Mouse (Mus musculus): ENCODE measurements around the gene Rnf146. TPM values are rescaled to one million over a fixed set of nuclear protein-coding genes. Genes with fewer than 3 reads are reported as not detected.
"Not testable (repeated sequence)": the region's sequence is repeated elsewhere in the genome, so short reads cannot be mapped to it uniquely, and the experiment has no call there.

The Rnf146 gene
- polyA plus RNA-seq (2014; fragmentation: Nextera tagmentation; extraction: Ambion mirVana) = 66.5 and 75.4 TPM in 2 replicates

DNA sequence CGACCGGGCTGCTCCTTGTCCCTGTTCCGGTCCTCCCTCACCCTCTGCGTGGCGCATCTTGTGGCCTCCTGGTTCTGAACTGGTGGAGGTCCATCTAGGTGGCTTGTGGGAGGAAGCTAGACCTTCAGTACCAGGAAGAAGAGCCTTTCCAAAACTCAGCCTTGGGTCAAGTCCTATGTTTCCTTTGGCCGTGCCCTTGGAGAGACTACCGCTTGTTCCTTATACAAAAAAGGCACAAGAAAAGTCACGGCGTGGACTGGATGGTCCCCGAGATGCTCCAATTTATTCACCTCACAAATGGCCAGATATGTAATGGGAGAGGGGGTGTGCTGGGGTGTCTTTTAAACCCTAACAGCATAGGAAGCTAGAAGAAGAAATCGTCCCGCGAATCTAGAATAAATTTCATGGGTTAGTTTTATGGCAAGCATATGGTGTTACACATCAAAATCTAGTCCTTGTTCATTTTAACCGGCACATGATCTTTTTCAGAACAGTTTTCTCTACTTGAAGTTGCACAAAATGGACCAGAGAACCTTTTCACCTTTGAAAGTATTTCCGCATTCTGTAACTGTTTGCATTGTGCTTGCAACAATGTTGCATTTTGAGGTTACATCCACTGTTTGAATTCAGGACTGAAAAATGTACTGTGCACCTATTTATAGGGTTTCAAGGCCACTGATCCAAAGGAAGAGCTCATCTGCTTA lies at the start of gene Rnf146:
Gene Rnf146, minus strand, starts transcription at position 246 of the 704 bp plus-strand sequence.
- peak within 1 kb of the TSS; percentile 97 for H3K27ac ChIP-seq (ENCODE audit: low read depth, low read length)
- peak within 1 kb of the TSS; percentile 69 for H3K4me2 ChIP-seq (ENCODE audit: low read depth)
- H3K4me3 ChIP-seq (ENCODE audit: low read depth, low read length) = peak within 1 kb of the TSS; percentile 83
- peaks cover 3% of the 10 kb centered on the region; the same call in 1 of the 2 replicates for H3K4me1 ChIP-seq (ENCODE audit: control insufficient read depth, insufficient read depth, low read length)
- H3K27me3 ChIP-seq (ENCODE audit: control insufficient read depth, insufficient read depth, low read length) = no peaks in the 10 kb centered on the region
- no peaks in the 10 kb centered on the region for H3K9me3 ChIP-seq (ENCODE audit: control insufficient read depth, low read length)
- H3K36me3 ChIP-seq (ENCODE audit: control insufficient read depth, insufficient read depth, low read length) = no peaks in the 10 kb centered on the region
- peak within 1 kb of the TSS; percentile 94 for H3K9ac ChIP-seq (ENCODE audit: low read length)
- WGBS = 9% methylated on average over 15 of the region's 15 CpGs
- ATAC-seq (ENCODE audit: insufficient read depth, low FRiP score, low TSS enrichment) (no peak; the same call in 1 of the 2 replicates), DNase-seq (ENCODE audit: low spot score) (no peak)

DNA sequence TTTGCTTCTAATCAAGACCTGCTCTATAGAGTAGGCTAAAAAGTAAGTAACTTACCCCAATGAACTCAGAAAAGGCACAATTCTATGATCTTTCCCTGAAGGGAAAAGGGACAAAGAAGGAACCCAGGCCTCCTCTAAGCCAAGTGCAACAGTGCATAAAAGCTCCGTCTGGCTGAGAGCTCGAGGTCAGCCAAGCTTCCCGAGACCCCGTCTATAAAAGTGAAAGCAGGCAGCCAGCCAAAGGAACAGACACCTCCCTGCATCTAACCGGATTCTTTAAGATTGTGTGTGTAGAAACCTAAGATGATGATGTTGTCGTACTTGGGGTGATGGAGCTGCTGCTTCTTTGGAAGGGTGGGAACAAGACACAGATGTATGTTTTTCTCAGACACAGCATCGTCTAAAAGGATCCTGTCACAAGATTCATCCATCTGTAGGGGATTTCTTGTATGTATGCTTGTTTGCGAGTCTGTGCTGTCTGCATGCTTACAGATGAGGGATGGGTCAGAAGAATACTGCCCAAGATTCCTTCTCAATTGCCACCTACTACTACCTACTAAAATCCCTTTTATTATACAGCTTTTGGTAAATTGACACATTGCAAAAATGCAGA lies 40.5 kb upstream of the Rnf146 start:
- H3K27ac ChIP-seq (ENCODE audit: low read depth, low read length) = no peak overlapping the region
- WGBS = 79% methylated on average over 8 of the region's 8 CpGs
- ATAC-seq (ENCODE audit: insufficient read depth, low FRiP score, low TSS enrichment) = no peak
- no peaks in the 10 kb centered on the region for H3K4me1 ChIP-seq (ENCODE audit: control insufficient read depth, insufficient read depth, low read length)
- no peak for DNase-seq (ENCODE audit: low spot score)
- no peak overlapping the region for H3K4me2 ChIP-seq (ENCODE audit: low read depth)
- H3K27me3 ChIP-seq (ENCODE audit: control insufficient read depth, insufficient read depth, low read length) = no peaks in the 10 kb centered on the region
- H3K9ac ChIP-seq (ENCODE audit: low read length) = no peak overlapping the region
- H3K36me3 ChIP-seq (ENCODE audit: control insufficient read depth, insufficient read depth, low read length) = no peaks in the 10 kb centered on the region
- H3K4me3 ChIP-seq (ENCODE audit: low read depth, low read length) = no peak overlapping the region
- no peaks in the 10 kb centered on the region for H3K9me3 ChIP-seq (ENCODE audit: control insufficient read depth, low read length)

DNA sequence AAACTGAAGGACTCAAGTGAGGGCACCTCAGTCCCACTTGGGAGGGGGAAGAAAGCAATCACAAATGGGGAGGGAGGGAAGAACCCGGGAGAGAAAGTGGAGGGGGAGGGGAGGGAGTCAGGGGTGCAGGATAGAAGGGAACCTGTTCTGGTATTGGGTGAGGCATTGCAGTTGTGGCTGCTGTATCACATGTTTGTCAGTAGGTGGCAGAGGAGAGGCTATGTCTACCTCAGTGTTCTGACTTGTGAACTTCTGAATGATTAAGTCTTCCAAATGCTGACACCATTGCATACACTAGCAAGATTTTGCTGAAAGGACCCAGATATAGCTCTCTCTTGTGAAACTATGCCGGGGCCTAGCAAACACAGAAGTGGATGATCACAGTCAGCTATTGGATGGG lies 32.6 kb upstream of the Rnf146 start:
- H3K27me3 ChIP-seq (ENCODE audit: control insufficient read depth, insufficient read depth, low read length); ATAC-seq (ENCODE audit: insufficient read depth, low FRiP score, low TSS enrichment); H3K4me3 ChIP-seq (ENCODE audit: low read depth, low read length); H3K9me3 ChIP-seq (ENCODE audit: control insufficient read depth, low read length); DNase-seq (ENCODE audit: low spot score); H3K4me1 ChIP-seq (ENCODE audit: control insufficient read depth, insufficient read depth, low read length); H3K4me2 ChIP-seq (ENCODE audit: low read depth); H3K27ac ChIP-seq (ENCODE audit: low read depth, low read length); H3K36me3 ChIP-seq (ENCODE audit: control insufficient read depth, insufficient read depth, low read length); H3K9ac ChIP-seq (ENCODE audit: low read length): not testable (repeated sequence)
- 70% methylated on average over 2 of the region's 2 CpGs for WGBS

DNA sequence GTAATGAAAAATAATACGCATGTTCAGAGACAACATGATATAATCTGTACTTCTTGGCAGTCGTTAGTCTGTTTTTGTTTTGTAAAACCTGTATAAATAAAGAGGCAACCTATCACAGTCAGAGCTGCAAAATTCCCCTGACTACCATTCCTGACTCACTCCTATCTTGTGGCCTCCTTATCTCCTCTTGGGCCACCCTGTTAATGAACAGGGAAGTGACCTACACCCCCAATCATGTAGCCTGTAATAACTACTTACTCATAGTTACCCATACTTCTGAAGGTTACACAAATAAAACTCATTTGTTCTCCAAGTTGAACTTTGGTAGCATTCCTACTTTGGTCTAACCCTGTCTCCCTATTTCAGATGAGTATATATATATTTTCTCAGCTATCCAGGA lies 19.3 kb upstream of the Rnf146 start:
- Histone ChIP-seq H3K9ac (ENCODE audit: low read length) (no peak overlapping the region), H3K9me3 (ENCODE audit: control insufficient read depth, low read length) (no peaks in the 10 kb centered on the region), H3K36me3 (ENCODE audit: control insufficient read depth, insufficient read depth, low read length) (no peaks in the 10 kb centered on the region), H3K4me1 (ENCODE audit: control insufficient read depth, insufficient read depth, low read length) (no peaks in the 10 kb centered on the region), H3K27me3 (ENCODE audit: control insufficient read depth, insufficient read depth, low read length) (no peaks in the 10 kb centered on the region), H3K27ac (ENCODE audit: low read depth, low read length) (no peak overlapping the region), H3K4me3 (ENCODE audit: low read depth, low read length) (no peak overlapping the region), H3K4me2 (ENCODE audit: low read depth) (no peak overlapping the region)
- WGBS = 89% methylated on average over 2 of the region's 2 CpGs
- DNase-seq (ENCODE audit: low spot score) = no peak
- no peak for ATAC-seq (ENCODE audit: insufficient read depth, low FRiP score, low TSS enrichment)

DNA sequence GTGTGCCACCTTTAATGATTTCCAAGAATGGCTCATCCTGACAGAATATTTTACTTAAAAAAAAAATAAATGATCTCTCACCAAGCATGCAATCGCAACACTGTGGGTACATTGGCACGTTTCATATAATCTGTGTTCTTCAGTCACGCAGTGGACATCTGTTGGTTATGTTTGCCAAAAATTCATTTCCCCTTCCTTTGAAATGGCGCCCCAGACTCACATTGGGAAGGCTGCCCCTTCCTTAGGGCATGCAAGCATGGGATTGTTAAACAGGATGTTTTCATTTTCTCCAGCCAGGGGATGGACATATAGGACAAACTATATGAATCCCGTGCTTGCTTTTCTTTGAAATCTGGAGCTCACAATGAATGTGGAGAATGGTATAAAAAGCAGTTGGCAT lies 11.8 kb upstream of the Rnf146 start:
- Histone ChIP-seq H3K4me2 (ENCODE audit: low read depth) (no peak overlapping the region), H3K36me3 (ENCODE audit: control insufficient read depth, insufficient read depth, low read length) (no peaks in the 10 kb centered on the region), H3K27ac (ENCODE audit: low read depth, low read length) (no peak overlapping the region), H3K9ac (ENCODE audit: low read length) (no peak overlapping the region), H3K9me3 (ENCODE audit: control insufficient read depth, low read length) (no peaks in the 10 kb centered on the region), H3K27me3 (ENCODE audit: control insufficient read depth, insufficient read depth, low read length) (no peaks in the 10 kb centered on the region), H3K4me1 (ENCODE audit: control insufficient read depth, insufficient read depth, low read length) (no peaks in the 10 kb centered on the region), H3K4me3 (ENCODE audit: low read depth, low read length) (no peak overlapping the region)
- DNase-seq (ENCODE audit: low spot score) (no peak), ATAC-seq (ENCODE audit: insufficient read depth, low FRiP score, low TSS enrichment) (no peak)
- WGBS = 90% methylated on average over 5 of the region's 5 CpGs

DNA sequence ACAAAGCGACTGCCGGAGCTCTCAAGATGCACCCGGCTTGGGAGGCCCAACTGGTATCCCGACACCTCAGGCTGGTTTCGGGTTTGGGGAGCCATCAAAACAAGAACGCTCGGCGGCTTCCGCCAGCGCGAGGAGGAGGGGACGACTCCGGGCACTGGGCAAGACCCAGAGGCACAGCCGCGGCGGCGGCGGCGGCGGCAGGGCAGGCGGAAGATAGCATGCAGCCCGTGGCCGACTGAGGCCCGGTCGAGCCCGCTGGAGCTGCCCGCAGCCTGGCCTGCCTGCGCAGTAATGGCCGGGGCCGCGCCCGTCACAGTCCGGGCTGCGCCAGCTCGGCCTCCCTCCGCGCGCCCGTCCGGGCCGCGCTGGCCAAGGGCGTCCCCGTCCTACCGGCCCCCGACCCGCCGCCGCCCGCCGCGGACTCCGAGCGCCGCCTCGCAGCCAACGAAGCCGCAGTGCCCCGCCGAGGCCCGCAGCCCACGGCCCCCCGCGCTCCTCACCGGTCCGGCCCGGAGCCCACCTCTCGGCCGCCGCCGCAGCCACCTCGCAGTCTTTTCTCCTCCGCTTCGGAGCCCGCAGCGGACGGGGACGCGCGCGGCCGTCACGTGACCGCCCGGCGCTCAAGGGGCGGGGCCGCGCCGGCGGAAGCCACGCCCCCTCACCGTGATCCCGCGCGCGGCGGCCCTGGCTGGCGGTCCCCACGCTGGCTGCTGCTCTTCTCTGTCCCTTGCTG lies 612 bp downstream of the Rnf146 start:
- peak; percentile 96 for ATAC-seq (ENCODE audit: insufficient read depth, low FRiP score, low TSS enrichment)
- Histone ChIP-seq H3K9me3 (ENCODE audit: control insufficient read depth, low read length) (no peaks in the 10 kb centered on the region), H3K4me2 (ENCODE audit: low read depth) (peak overlapping the region; percentile 69), H3K9ac (ENCODE audit: low read length) (peak overlapping the region; percentile 94), H3K4me1 (ENCODE audit: control insufficient read depth, insufficient read depth, low read length) (peaks cover 3% of the 10 kb centered on the region; the same call in 1 of the 2 replicates), H3K36me3 (ENCODE audit: control insufficient read depth, insufficient read depth, low read length) (no peaks in the 10 kb centered on the region), H3K27ac (ENCODE audit: low read depth, low read length) (peak overlapping the region; percentile 97), H3K27me3 (ENCODE audit: control insufficient read depth, insufficient read depth, low read length) (no peaks in the 10 kb centered on the region), H3K4me3 (ENCODE audit: low read depth, low read length) (peak overlapping the region; percentile 83)
- DNase-seq (ENCODE audit: low spot score) = peak; percentile 92
- WGBS = under 1% methylated on average over 67 of the region's 100 CpGs

DNA sequence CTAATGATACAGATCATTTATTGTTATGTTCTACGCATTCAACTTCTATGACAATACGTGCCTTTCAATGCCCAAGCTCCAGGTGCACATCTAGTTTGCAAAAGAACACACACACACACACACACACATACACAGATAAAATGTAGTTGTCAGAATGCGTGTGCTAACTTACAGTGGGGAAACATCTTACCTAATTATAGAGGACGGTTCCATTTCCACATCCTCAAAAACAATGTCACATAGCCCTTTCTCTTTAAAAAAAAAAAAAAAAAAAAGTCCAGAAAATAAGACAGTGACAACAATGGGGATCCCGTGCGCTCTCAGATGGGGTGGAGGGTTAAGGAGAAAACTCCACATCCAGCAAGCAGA lies 1.2 kb downstream of the Rnf146 start:
- peak overlapping the region; percentile 83 for H3K4me3 ChIP-seq (ENCODE audit: low read depth, low read length)
- H3K27ac ChIP-seq (ENCODE audit: low read depth, low read length) = peak overlapping the region; percentile 97
- WGBS = 3% methylated on average over 6 of the region's 6 CpGs
- H3K27me3 ChIP-seq (ENCODE audit: control insufficient read depth, insufficient read depth, low read length) = no peaks in the 10 kb centered on the region
- H3K9ac ChIP-seq (ENCODE audit: low read length) = peak overlapping the region; percentile 94
- peak overlapping the region; percentile 69 for H3K4me2 ChIP-seq (ENCODE audit: low read depth)
- no peaks in the 10 kb centered on the region for H3K9me3 ChIP-seq (ENCODE audit: control insufficient read depth, low read length)
- DNase-seq (ENCODE audit: low spot score) (no peak), ATAC-seq (ENCODE audit: insufficient read depth, low FRiP score, low TSS enrichment) (no peak)
- H3K4me1 ChIP-seq (ENCODE audit: control insufficient read depth, insufficient read depth, low read length) = peaks cover 3% of the 10 kb centered on the region; the same call in 1 of the 2 replicates
- H3K36me3 ChIP-seq (ENCODE audit: control insufficient read depth, insufficient read depth, low read length) = no peaks in the 10 kb centered on the region

DNA sequence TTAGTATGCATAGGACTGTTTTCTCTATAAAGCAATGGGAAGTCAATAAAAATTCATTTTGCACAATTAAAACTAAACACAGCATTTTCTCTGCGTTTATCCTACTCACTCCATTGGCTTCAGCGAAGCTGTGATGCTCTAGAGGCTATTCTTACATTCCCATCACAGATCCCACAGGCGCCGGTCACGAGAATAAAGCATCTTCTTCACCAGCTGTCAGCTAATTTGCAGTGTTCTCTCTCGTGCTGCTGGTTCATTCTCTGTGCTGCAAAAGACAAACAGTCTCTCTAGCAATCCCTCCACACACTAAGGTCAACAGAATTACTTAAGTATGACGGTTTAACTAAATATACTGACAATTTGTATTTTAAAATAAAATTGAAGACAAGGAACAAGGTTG lies 8.1 kb downstream of the Rnf146 start:
- no peaks in the 10 kb centered on the region for H3K27me3 ChIP-seq (ENCODE audit: control insufficient read depth, insufficient read depth, low read length)
- H3K4me3 ChIP-seq (ENCODE audit: low read depth, low read length) = no peak overlapping the region
- no peak for ATAC-seq (ENCODE audit: insufficient read depth, low FRiP score, low TSS enrichment)
- no peaks in the 10 kb centered on the region for H3K9me3 ChIP-seq (ENCODE audit: control insufficient read depth, low read length)
- DNase-seq (ENCODE audit: low spot score) = no peak
- H3K4me2 ChIP-seq (ENCODE audit: low read depth) = no peak overlapping the region
- H3K4me1 ChIP-seq (ENCODE audit: control insufficient read depth, insufficient read depth, low read length) = no peaks in the 10 kb centered on the region
- 70% methylated on average over 7 of the region's 7 CpGs for WGBS
- no peak overlapping the region for H3K9ac ChIP-seq (ENCODE audit: low read length)
- H3K27ac ChIP-seq (ENCODE audit: low read depth, low read length) = no peak overlapping the region
- H3K36me3 ChIP-seq (ENCODE audit: control insufficient read depth, insufficient read depth, low read length) = no peaks in the 10 kb centered on the region

Measured in neural tube, embryonic 11.5 days (tissue).